Mouse (Mus musculus) CH12.LX (cell line): ENCODE results near the gene Gpr68.

Source experiments
- CTCF ChIP-seq, 2 experiments: IDR thresholded peaks in 1 of 2; conservative IDR thresholded peaks in 1 of 2; 2 replicates each; pipeline ENCODE4 v1.5.1; 2011 to 2012; ENCODE audit warnings: low read depth in 2 of 2, low read length in 2 of 2, improper control_type of control experiment in 1 of 2, inconsistent platforms in 1 of 2, mild to moderate bottlenecking in 1 of 2, moderate library complexity in 1 of 2
- ETS1 ChIP-seq: conservative IDR thresholded peaks from 2 replicates; pipeline ENCODE4 v1.6.1; 2012; ENCODE audit warnings: low read depth, mild to moderate bottlenecking, inconsistent platforms, low read length, improper control_type of control experiment, moderate library complexity
- MAX ChIP-seq: IDR thresholded peaks from 2 replicates; pipeline ENCODE4 v1.6.1; 2011; ENCODE audit warnings: low read length, improper control_type of control experiment
- NELFE ChIP-seq: IDR thresholded peaks from 2 replicates; pipeline ENCODE4 v1.6.1; 2011; ENCODE audit warnings: low read depth, low read length, improper control_type of control experiment

GRCm38 (mm10) chr12:100885585-100885984, 22.4 kb downstream of the Gpr68 start:
- TF ChIP-seq CTCF (conservative IDR thresholded peaks at IDR 0.05 in 1 of 2, IDR thresholded peaks at IDR 0.05 in 1 of 2; ENCODE audit: low read depth in 2 of 2, low read length in 2 of 2) (no peak), ETS1 (peak; percentile 67), NELFE (no peak), MAX (no peak)
